Mouse (Mus musculus): ENCODE data around the gene Icmt.

The Icmt gene

DNA sequence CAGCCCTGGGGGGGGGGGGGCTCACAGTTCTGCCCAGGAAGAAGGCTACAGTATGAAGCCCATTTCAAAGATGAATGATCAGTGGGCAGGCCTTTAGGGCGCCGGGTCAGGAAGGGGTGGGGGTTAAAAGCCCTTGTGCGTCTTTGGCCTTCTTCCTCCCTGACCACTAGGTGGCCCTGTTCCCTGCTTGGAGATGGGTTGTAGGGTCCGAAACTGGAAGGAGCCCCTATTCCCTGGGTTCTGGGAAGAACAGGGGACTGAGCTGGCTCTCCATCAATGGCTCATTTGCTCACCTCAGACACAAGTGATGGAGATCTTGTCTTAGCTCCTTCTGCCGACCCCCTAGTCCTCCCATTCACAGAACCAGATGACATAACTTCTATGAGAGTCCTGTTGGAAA lies 46.3 kb downstream of the Icmt start:
- no peak for DNase-seq

DNA sequence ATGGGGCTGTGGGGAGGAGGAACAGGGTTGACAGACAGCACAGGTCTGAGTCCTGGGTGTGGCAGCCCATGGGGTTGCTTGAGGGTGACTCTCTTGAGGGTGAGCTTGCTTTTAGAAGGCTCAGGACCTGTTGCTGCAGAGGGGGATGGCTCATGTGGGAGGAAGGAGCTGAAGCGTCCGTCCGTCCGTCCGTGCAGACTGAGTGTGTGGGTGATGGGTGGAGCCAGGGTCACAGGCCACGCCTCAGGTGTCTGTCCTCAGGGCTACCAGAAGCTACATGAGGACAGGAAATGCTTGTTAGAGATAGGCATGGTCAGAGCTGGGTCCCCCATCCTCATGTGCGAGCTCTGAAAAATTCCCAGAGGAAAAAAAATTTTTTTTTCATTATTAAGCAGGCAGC lies 47.6 kb downstream of the Icmt start:
- no peak for DNase-seq

DNA sequence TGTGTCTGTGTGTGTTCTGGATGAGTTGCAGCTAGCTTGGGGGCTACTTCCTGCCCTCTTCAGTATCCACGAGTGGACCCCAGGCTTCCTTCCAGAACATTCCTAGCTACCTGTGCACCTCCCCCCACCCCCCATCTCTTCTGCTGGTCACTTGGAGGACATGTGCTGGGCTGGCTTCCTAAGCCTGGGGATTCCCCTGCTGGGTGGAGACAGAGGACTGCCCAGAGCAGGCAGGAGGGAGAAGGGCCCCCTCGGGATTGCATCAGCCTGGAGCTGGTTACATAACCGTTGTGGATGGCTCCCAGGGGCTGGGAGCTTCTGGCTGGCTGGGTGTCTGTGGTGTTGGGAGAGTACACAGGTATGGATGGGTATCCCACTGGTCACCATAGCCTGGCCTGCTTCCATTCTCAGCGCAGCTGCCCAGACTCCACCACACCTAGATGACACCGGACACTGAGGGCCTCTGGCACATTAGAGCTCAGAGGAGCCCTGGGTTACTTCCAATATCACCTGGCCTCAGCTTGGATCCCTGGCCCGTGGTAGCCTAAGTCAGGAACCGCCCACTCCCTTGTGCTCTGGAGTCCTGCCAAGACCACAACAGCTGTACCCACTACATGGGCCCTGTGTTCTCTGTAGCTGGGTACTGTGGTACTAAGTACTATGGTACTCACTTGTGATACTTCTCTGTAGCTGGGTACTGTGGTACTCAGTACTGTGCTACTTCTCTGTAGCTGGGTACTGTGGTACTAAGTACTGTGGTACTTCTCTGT lies 48.3 kb downstream of the Icmt start:
- no peak for DNase-seq

DNA sequence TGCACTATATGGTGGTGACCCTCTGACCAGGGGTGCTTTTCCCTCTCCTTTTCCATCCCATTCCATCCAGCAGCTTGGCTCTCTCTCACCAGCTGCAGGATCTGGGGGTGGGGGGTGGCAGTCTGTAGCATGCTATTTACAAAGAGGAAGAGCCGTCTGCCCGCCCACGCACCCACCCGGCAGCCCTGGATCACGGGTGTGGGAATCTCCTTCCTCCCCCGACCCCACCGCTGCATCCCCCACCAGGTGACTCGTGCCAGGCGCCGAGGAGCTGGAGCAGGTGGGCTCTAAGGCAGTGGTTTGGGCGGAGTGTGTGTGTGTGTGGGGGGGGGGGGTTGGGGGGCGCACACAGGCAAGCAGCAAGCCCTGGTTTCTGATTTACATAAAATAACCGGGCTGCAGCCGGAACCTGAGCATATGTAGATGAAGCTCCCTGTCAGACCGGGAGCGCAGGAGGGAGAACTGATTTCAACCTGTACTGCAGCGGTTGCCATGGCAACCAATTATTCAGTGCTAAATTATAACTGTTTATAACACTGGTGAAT lies 52.9 kb downstream of the Icmt start:
- no peak for DNase-seq

DNA sequence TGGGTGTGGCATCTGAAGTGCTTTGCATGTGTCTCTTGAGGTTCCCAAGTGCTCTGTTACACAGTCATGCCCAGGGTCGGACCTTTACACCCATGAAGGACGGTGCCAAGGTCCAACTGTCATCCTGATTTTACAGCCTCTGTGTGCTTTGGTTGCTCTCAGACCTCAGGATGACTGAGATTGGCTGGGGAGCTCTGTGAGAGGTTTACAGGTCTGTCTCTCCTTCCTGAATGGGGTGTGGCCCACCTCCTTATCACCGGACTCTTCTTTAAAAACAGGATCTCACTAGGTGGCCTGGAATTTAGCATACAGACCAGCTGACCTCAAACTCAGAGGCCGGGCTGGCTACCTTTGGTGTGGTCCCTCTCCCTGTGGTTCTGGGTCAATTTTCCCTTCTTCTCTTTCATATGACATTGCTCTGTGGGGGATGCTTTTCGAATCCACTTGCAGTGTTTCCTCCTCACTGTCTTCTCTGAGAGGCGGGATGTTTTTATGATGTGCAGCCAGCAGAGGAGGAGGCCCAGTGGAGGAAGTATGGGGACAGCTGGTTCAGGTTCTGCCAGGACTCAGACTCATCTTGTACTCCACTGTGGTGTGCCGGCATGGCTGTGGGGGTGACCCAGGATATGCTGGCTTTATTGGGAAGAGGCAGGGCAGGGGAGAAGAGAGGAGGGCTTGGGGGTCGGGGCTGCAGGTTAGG lies 53.8 kb downstream of the Icmt start:
- DNase-seq, result no peak

DNA sequence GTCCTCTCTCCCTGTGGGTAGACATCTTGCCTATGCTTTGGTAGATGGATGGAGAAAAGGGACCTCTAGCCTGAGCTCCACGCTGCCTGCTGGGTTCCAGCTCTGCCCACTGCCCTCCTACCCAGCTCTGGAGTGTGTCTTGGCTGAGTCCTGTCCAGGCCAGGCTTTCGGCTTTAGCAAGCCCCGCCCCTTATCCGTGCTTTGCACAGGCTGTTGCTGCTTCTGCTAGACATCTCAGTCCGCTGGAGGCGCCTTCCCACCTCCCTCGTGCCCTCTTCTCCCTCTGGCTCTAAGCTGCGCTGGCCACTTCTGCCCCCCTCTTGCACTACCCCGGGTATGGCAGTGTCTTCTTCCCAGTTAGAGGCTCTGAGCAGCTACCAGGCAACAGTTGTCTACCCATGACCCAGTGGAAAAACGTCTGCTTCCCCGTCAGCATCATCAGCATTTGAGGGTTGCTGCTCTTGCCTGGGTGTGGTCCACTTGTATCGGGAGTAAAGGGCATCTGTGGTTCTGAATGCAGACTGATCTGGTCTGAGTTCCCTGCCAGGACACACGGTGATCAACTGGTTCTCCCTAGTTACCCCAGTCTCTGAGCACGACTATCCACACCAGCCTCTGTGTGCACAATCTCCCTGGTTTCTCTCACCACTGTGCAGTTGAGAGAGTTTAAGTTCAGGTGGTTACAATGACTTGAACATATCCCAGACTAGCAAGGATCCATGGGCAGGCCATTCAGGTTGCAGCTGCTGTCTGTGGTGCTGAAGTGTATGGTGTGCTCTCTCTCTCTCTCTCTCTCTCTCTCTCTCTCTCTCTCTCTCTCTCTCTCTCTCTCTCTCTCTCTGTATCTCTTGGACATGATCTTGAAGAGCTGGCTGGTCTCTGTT lies 54.6 kb downstream of the Icmt start:
- no peak for DNase-seq

DNA sequence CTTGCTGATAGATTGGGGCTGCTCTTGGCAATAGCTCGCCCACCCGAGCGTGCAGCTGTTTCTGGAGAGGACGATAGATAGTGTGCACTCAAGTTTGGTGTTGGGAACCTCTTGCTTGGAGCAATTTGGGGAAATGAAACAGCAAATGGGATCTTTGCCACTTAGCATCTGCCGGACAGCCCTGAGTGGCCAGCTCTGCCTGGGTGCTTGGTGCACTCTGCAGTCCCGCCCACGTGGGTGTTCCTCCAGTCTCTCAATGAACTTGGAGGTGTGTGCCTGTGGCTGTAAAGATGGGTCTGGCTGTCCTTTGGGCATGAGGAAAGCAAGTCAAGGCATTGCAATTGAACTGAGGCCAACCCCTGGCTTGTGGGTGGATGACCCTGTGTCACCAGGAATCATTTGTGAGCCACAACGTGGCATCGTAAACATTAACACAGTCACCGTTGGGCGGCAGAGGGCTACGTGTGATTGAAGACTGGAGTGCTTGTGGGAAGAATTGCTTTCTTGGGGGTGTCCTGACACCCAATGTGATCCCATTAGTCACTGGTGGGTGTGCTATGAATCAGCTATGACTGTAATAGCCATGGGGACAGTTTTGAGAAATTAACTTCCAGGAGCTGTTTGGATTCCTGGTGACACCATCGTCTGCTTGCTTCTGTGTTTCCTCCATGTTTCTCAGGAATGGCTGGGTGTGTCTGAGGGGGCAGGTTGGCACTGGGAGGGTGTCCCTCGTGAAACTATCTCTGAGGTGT lies 57.0 kb downstream of the Icmt start:
- no peak for DNase-seq

DNA sequence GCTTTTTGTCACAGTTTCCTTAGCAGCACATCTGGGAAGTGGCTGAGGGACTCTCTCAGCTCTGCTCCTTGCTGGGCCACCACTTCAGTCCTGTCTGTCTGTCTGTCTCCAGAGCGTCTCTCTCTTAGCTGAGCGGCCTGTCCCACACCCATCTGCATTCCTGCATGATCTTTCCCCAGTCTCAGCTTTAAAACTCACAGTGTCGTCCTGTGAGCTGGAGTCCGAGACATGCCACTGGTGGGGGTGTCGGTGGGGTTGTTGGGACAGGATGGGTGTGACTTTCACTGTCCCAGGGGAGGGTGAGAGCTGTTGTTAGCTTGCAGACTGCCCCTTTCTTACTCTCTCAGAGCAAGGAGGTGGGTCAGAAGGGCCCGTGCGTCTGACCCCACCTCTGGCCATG lies 58.6 kb downstream of the Icmt start:
- no peak for DNase-seq
